In genomic region chr7:139861411-139861810, GRCm38 (mm10) we compare ENCODE assay signal across 9 mouse cellular contexts. TPM values are rescaled to one million over a fixed set of nuclear protein-coding genes. Genes with fewer than 3 reads are reported as not detected.
DNase-seq lines count a peak whose midpoint lies in the region; ATAC-seq and TF ChIP-seq lines count a peak whose summit lies in the region.
"Had no signal": no experiment of that assay in that cellular context is flagged by ENCODE, and none has a peak within 500 bp of the region (broad histone marks: within the 10 kb centered on the region; RNA-seq: fewer than 3 reads in every experiment).

No protein-coding gene starts in this region.

- 20% methylated on average over 3 of the region's 3 CpGs for WGBS in cerebellum, adult 2 months

- DNase-seq in CD4-positive, CD25-positive, alpha-beta regulatory T cell, adult 2 months (ENCODE audit: low read depth, low spot score): peak; percentile 56
- DNase-seq in G1E (ENCODE audit: low spot score): no peak
- peak; percentile 59 to 75 for DNase-seq in cerebellum, adult 2 months
- peak; percentile 67 to 70 for DNase-seq in frontal cortex, postnatal 25 days (ENCODE audit: low spot score in 2 of 2)
- peak; percentile 68 for DNase-seq in kidney, postnatal 14 days
- DNase-seq in lung, adult 18-20 months: peak; percentile 25 to 48
- peak; percentile 73 for DNase-seq in right cerebral cortex, postnatal 14 days

- peak; percentile 44 for TF ChIP-seq CTCF in G1E (IDR thresholded peaks at IDR 0.05; ENCODE audit: low read depth, low read length)
- peak; percentile 64; the same call in 1 of the 2 replicates for TF ChIP-seq CTCF in cerebellum, adult 2 months (IDR thresholded peaks at IDR 0.05; ENCODE audit: borderline replicate concordance, insufficient read depth, low read depth, low read length)

- no peaks in the 10 kb centered on the region for H3K36me3 ChIP-seq in G1E (replicated peaks)
- H3K36me3 ChIP-seq: limb, embryonic 12.5 days had no signal

- no peaks in the 10 kb centered on the region for H3K4me1 ChIP-seq in G1E (ENCODE audit: insufficient read depth, low read depth, low read length)
- peaks cover 3% of the 10 kb centered on the region for H3K4me1 ChIP-seq in cerebellum, adult 2 months (ENCODE audit: control insufficient read depth, insufficient read depth, low read length)
- H3K4me1 ChIP-seq: limb, embryonic 12.5 days had no signal

- H3K9me3 ChIP-seq in G1E (replicated peaks): peaks cover 25% of the 10 kb centered on the region
- H3K9me3 ChIP-seq: limb, embryonic 12.5 days had no signal

- no peak overlapping the region for H3K27ac ChIP-seq in cerebellum, adult 2 months (ENCODE audit: insufficient read depth, low read length)
- H3K27ac ChIP-seq: limb, embryonic 12.5 days had no signal

- ATAC-seq in CD4-positive, CD25-positive, alpha-beta regulatory T cell, adult 4 months: no peak
- ATAC-seq in G1E (ENCODE audit: extremely low read depth, insufficient number of reproducible peaks, low FRiP score, poor library complexity, severe bottlenecking): no peak

- no peak for TF ChIP-seq POLR2A in cerebellum, adult 2 months (IDR thresholded peaks at IDR 0.05; ENCODE audit: borderline replicate concordance, insufficient read depth, low read length)

- H3K4me3 ChIP-seq in G1E (ENCODE audit: low read depth, low read length): no peak overlapping the region
- H3K4me3 ChIP-seq in cerebellum, adult 2 months (replicated peaks; ENCODE audit: insufficient read depth, low read depth, low read length): no peak overlapping the region
- H3K4me3 ChIP-seq: limb, embryonic 12.5 days had no signal

- H3K27me3 ChIP-seq in G1E (ENCODE audit: insufficient read depth, low read length): peaks cover 2% of the 10 kb centered on the region; the same call in 1 of the 2 replicates
- H3K27me3 ChIP-seq in cerebellum, adult 2 months (ENCODE audit: control insufficient read depth, insufficient read depth, low read length): no peaks in the 10 kb centered on the region

RNA-seq across cellular contexts. Expression of gene Adgra1, which starts 27.4 kb away (rescaled TPM):
- polyA plus RNA-seq in CD4-positive, CD25-positive, alpha-beta regulatory T cell, adult 4 months (2017; shearing (Covaris generic)): not detected
- not detected in 2 replicates for total RNA-seq in G1E (2014; fragmentation: Nextera tagmentation)
- total RNA-seq in G1E (2017): 0.16 TPM in 1 of 2 replicates, not detected in the other
- not detected in 2 replicates for polyA plus RNA-seq in G1E (2012)
- polyA plus RNA-seq in cerebellum, adult 2 months (2012; rRNA removed): 19.9 and 21.5 TPM in 2 replicates
- polyA plus RNA-seq: limb, embryonic 12.5 days had no signal

RNA-seq across cellular contexts. Expression of gene Kndc1, which starts 33.1 kb away (rescaled TPM):
- under 1 TPM; 0.44 to 0.58 TPM for polyA plus RNA-seq in CD4-positive, CD25-positive, alpha-beta regulatory T cell, adult 4 months (2017; shearing (Covaris generic))
- total RNA-seq in G1E (2014; fragmentation: Nextera tagmentation) (not detected in 2 replicates), G1E (2017) (0.12 and 0.38 TPM in 2 replicates)
- not detected in 2 replicates for polyA plus RNA-seq in G1E (2012)
- 139 and 160 TPM in 2 replicates for polyA plus RNA-seq in cerebellum, adult 2 months (2012; rRNA removed)

Comparison
In these comparisons a context has a peak if more than half of its experiments do, and no peak if none do; other contexts are left out.
1. RNA of gene Adgra1, which starts 27.4 kb away (polyA plus RNA-seq): 19.9 to 21.5 TPM in cerebellum, adult 2 months; not detected in CD4-positive, CD25-positive, alpha-beta regulatory T cell, adult 4 months and not detected in G1E; every median in the first group is over 10 times any median in the second.
2. RNA of gene Kndc1, which starts 33.1 kb away (polyA plus RNA-seq): 139 to 160 TPM in cerebellum, adult 2 months; 0.44 to 0.58 TPM in CD4-positive, CD25-positive, alpha-beta regulatory T cell, adult 4 months and not detected in G1E; every median in the first group is over 10 times any median in the second.